Mouse (Mus musculus): Measurements from ENCODE around the gene Mcpt2.

DNA sequence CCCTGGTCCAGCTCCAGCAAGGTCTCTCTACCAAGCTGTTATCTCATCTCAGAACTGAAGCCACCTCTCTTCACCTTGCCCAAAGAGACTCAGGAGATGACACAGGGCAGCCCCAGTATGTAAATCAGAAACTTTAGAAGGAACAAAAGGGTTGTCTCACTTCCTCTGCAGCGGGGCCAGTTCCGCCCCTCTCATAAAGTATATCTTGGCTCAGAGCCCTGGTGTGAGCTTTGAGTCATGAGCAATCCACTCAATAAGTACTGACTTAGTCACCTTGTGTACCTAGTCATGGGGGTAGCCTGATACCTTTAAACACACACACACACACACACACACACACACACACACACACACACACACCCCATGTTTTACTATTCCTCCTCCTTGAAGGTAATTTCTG is 7.4 kb upstream of the Mcpt2 start:
- TF ChIP-seq EP300 (IDR thresholded peaks at IDR 0.05; ENCODE audit: low read depth): no peak
- no peak for TF ChIP-seq CTCF (IDR thresholded peaks at IDR 0.05; ENCODE audit: low read depth)
